Mouse (Mus musculus) MEL (cell line): ENCODE measurements at regions not wholly inside any gene's neighbourhood (a gene's known extent, or its start where the extent isn't known, plus 50 kb on each side); places are given as distances from the start of the nearest gene placed in this dataset.

ENCODE experiments used
- CTCF ChIP-seq, 3 experiments: IDR thresholded peaks in 2 of 3; conservative IDR thresholded peaks in 1 of 3; 2 replicates each; pipeline ENCODE4 v1.5.1; 2011 to 2012; ENCODE audit warnings: low read length in 3 of 3, low read depth in 2 of 3, mild to moderate bottlenecking in 2 of 3, improper control_type of control experiment in 1 of 3, inconsistent platforms in 1 of 3, mixed read lengths in 1 of 3, moderate library complexity in 1 of 3; ENCODE audit not compliant: control insufficient read depth in 1 of 3, insufficient read depth in 1 of 3, poor library complexity in 1 of 3, severe bottlenecking in 1 of 3
- EP300 ChIP-seq, 2 experiments: IDR thresholded peaks; 2 replicates each; pipeline ENCODE4 v1.6.1; 2011; ENCODE audit warnings: improper control_type of control experiment in 2 of 2, low read length in 2 of 2, low read depth in 1 of 2, mild to moderate bottlenecking in 1 of 2
- MYC ChIP-seq: IDR thresholded peaks from 2 replicates; pipeline ENCODE4 v1.6.1; 2011; ENCODE audit warnings: low read depth, mild to moderate bottlenecking, low read length, improper control_type of control experiment, moderate library complexity
- NELFE ChIP-seq: IDR thresholded peaks from 2 replicates; pipeline ENCODE4 v1.6.1; 2011; ENCODE audit warnings: low read depth, low read length, improper control_type of control experiment
- TAL1 ChIP-seq: IDR thresholded peaks from 2 replicates; pipeline ENCODE4 v1.6.1; 2012; ENCODE audit warnings: mild to moderate bottlenecking, inconsistent platforms, low read length, moderate library complexity, mixed read lengths

DNA sequence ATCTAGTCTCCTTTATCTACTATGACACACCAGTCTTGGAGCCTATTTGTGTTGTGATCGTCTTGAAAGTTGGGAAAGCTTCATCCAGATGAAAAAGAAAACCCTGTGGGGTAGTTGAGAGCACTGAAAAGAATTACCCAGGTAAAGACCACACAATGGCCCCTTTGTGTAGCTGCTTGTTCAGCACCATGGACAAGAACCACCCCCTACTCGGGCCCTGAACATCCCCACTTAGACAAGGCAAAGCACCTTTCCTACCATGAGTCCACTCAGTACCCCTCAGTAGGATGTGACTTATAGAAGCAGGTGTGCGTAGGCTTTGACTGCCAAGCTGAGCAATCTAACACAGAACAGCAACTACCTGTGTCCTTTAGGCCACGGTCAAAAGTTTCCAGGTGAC, 121.2 kb downstream of the Ttc8 start:
- TF ChIP-seq CTCF (IDR thresholded peaks at IDR 0.05 in 2 of 3, conservative IDR thresholded peaks at IDR 0.05 in 1 of 3; ENCODE audit: control insufficient read depth in 1 of 3, insufficient read depth in 1 of 3, low read depth in 2 of 3, low read length in 3 of 3, poor library complexity in 1 of 3, severe bottlenecking in 1 of 3): no peak
- TF ChIP-seq EP300 (IDR thresholded peaks at IDR 0.05; ENCODE audit: low read depth in 1 of 2, low read length in 2 of 2): no peak
- no peak for TF ChIP-seq NELFE
- no peak for TF ChIP-seq MYC
- TF ChIP-seq TAL1: no peak
